Mouse (Mus musculus) myocyte (in vitro differentiated cells): ENCODE results near the gene Sel1l.

Experiments
- E2F4 ChIP-seq: IDR thresholded peaks from one replicate; pipeline ENCODE4 v1.6.1; 2011; ENCODE audit warnings: mild to moderate bottlenecking, control low read depth, moderate library complexity; ENCODE audit not compliant: insufficient read depth
- POLR2A ChIP-seq: IDR thresholded peaks from one replicate; pipeline ENCODE4 v1.6.1; 2011; ENCODE audit warnings: low read depth, mild to moderate bottlenecking, control low read depth, moderate library complexity; ENCODE audit not compliant: insufficient read length

DNA sequence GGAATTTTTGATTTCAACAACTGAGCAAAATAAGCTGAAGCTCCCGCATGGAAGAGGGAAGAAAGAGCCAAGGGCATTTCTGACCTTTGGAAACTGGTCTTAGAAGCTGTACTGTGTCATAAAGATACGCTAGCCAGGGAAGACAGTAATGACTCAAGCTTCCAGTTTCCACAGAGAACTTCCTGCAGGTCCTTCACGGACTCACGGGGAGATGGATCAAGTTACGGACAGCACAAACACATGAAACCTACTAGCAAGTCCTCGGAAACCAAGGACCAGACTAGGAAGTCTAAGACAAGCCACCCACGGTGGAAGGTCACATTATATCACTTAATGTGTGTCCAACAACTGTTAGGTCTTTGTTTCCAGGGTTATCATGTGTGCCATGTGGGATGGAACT, 10.7 kb downstream of the Sel1l start:
- TF ChIP-seq E2F4 = no peak
- TF ChIP-seq POLR2A = no peak
